Mouse (Mus musculus): ENCODE data around the gene Sema5a. TPM values are rescaled to one million over a fixed set of nuclear protein-coding genes. Genes with fewer than 3 reads are reported as not detected.

The Sema5a gene
- polyA plus RNA-seq, 1 experiment from 2014 or later, result 3.9 TPM

DNA sequence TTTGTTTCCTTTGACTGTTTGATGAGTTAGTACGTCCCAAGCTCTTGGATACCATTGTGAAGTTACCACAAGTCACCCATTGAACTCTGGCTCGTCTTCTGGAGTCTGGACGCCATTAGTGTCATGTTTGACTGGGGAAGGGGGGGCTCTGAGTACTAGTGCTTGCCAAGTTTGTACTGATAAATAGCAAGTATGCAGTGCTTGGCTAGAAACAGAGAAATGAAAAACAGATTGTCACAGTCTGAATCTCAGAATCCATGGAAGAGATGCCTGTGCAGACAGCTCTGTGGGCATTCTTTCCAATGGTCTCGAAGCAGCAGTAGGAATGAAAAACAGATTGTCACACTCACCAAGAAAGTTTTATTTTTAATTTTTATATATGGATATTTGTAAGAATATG, 411.4 kb downstream of the Sema5a start:
- no peaks in the 10 kb centered on the region for H3K9me3 ChIP-seq (replicated peaks)
- no peak overlapping the region for H3K4me3 ChIP-seq
- H3K27me3 ChIP-seq (replicated peaks), result no peaks in the 10 kb centered on the region
- no peak overlapping the region for H3K4me2 ChIP-seq
- H3K27ac ChIP-seq (ENCODE audit: poor library complexity, severe bottlenecking), result no peak overlapping the region
- no peak overlapping the region for H3K9ac ChIP-seq
- no peaks in the 10 kb centered on the region for H3K4me1 ChIP-seq (replicated peaks)
- 68% methylated on average over 4 of the region's 4 CpGs for WGBS
- no peak for ATAC-seq (ENCODE audit: insufficient number of reproducible peaks, low FRiP score)
- no peaks in the 10 kb centered on the region for H3K36me3 ChIP-seq

DNA sequence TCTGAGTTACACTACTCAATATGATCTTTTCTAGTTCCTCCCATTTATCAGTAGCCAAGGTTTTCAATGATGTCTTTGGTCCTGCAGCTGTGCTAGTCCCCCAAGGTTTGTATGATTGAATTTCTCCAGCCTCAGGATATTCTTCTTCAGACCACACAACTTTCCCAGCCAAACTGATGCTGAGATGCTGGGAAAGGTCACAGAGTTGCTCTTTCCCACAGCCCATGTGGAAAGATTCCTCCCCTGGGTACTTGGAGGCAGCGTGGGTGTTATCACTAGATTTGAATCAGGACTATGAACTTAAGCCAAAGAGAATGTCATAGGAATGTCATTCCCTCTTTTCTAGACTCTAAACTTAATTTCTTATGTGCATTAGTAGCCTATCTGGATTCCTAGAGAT, 431.8 kb downstream of the Sema5a start:
- ATAC-seq (ENCODE audit: insufficient number of reproducible peaks, low FRiP score), result no peak
- Histone ChIP-seq H3K27ac (ENCODE audit: poor library complexity, severe bottlenecking) (no peak overlapping the region), H3K9me3 (replicated peaks) (no peaks in the 10 kb centered on the region), H3K4me2 (no peak overlapping the region), H3K4me3 (no peak overlapping the region), H3K36me3 (no peaks in the 10 kb centered on the region), H3K4me1 (replicated peaks) (no peaks in the 10 kb centered on the region), H3K9ac (no peak overlapping the region), H3K27me3 (replicated peaks) (no peaks in the 10 kb centered on the region)
- WGBS, result 23% methylated on average over 1 of the region's 1 CpGs

DNA sequence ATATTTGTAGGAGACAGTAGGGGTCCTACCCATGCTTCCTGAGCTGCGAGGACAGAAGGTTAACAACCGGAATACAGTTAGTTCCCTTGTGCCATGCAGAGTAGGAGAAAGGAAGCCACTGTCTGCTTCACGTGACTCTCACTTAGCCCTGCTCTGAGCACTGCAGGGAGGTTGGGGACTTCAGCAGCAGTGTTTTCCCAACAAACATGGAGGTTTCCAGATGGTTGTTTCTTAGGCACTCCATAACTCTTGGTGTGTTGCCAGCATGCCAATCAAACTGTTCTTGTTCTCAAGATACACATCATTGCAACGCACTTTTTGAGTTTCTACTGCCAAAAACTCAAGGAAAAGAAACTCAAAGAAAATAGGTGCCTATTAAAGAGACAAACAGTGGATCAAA, 440.5 kb downstream of the Sema5a start:
- Histone ChIP-seq H3K4me1 (replicated peaks) (no peaks in the 10 kb centered on the region), H3K27ac (ENCODE audit: poor library complexity, severe bottlenecking) (no peak overlapping the region), H3K4me2 (no peak overlapping the region), H3K36me3 (no peaks in the 10 kb centered on the region), H3K27me3 (replicated peaks) (no peaks in the 10 kb centered on the region), H3K9ac (no peak overlapping the region), H3K9me3 (replicated peaks) (no peaks in the 10 kb centered on the region), H3K4me3 (no peak overlapping the region)
- WGBS, result 72% methylated on average over 4 of the region's 4 CpGs
- no peak for ATAC-seq (ENCODE audit: insufficient number of reproducible peaks, low FRiP score)

DNA sequence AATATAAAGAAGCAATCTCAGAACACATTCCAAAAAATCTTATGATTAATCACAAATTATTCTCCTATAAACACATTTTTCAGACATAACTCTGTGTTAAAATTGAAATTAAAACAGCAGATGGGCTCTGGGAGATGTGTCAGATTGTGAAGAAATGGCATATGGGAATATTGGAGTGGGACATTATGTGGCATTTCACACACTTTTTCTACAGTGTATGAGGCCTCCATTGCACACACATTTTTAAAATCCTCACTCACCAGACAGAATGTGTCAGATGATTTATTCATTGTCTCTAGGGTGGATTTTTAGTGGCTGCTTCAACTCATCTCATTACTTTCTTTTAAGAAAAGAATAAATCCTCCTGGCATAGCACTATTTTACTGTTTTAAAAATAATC, 446.4 kb downstream of the Sema5a start:
- Histone ChIP-seq H3K4me2 (no peak overlapping the region), H3K9me3 (replicated peaks) (no peaks in the 10 kb centered on the region), H3K9ac (no peak overlapping the region), H3K4me1 (replicated peaks) (no peaks in the 10 kb centered on the region), H3K27ac (ENCODE audit: poor library complexity, severe bottlenecking) (no peak overlapping the region), H3K4me3 (no peak overlapping the region), H3K27me3 (replicated peaks) (no peaks in the 10 kb centered on the region), H3K36me3 (no peaks in the 10 kb centered on the region)
- no peak for ATAC-seq (ENCODE audit: insufficient number of reproducible peaks, low FRiP score)

DNA sequence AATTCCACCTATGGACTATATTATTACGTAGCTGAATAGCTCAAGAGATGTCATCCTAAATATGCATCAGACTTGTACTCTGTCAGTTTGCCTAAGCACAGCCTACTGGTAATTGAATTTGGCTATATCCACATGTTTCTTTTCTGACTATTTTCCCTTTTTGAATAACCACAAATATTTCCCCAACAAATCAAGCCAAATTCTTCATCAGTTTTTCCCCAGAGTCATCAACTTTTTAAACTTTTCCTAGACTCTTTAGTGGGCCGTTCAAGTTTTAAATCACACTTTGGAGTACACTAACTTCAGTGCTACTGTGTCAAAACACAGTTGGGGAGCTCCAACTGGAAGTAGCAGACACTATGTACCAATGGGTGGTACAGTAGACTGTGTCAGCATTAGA, 448.4 kb downstream of the Sema5a start:
- no peak overlapping the region for H3K9ac ChIP-seq

DNA sequence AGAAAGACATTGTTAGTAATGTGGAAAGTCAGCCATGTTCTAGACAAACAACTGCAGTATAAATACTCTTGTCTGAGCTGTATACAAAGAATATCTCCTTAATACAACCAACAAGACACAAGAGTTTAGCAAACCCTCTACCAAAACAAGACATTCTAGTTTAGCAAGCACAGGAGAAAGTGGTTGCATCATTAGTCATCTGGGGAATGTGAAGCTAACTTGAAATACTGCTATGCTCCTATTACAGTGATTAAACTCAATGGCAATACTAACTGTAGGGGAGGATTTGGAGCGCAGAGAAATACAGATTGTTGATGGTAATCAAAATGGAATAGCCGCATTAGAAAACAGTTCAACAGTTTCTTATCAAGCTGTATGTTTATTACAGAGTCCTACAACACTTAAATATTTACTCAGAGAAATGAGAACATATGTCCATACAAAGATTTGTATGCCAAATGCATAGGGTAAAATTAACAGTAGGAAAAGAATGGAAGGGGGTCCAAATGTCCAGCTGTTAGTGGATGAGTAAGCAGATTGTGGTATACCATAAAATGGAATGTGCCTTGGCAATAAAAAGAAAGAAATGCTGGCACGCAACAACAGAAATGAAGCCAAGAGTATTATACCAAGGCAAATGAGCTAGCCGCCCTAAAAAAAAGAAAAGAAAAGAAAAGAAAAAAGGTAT, 472.8 kb downstream of the Sema5a start:
- no peaks in the 10 kb centered on the region for H3K36me3 ChIP-seq
- no peaks in the 10 kb centered on the region for H3K4me1 ChIP-seq (replicated peaks)
- WGBS, result 87% methylated on average over 4 of the region's 4 CpGs
- no peaks in the 10 kb centered on the region for H3K27me3 ChIP-seq (replicated peaks)
- no peak overlapping the region for H3K27ac ChIP-seq (ENCODE audit: poor library complexity, severe bottlenecking)
- H3K9ac ChIP-seq, result no peak overlapping the region
- H3K9me3 ChIP-seq (replicated peaks), result no peaks in the 10 kb centered on the region
- ATAC-seq (ENCODE audit: insufficient number of reproducible peaks, low FRiP score), result no peak
- no peak overlapping the region for H3K4me2 ChIP-seq
- H3K4me3 ChIP-seq, result no peak overlapping the region

More for the DNA sequence above, 448.4 kb downstream of the Sema5a start:
- Histone ChIP-seq H3K27me3 (replicated peaks) (no peaks in the 10 kb centered on the region), H3K4me2 (no peak overlapping the region), H3K36me3 (no peaks in the 10 kb centered on the region), H3K27ac (ENCODE audit: poor library complexity, severe bottlenecking) (no peak overlapping the region), H3K9me3 (replicated peaks) (no peaks in the 10 kb centered on the region), H3K4me3 (no peak overlapping the region), H3K4me1 (replicated peaks) (no peaks in the 10 kb centered on the region)
- WGBS, result 90% methylated on average over 2 of the region's 2 CpGs
- no peak for ATAC-seq (ENCODE audit: insufficient number of reproducible peaks, low FRiP score)

DNA sequence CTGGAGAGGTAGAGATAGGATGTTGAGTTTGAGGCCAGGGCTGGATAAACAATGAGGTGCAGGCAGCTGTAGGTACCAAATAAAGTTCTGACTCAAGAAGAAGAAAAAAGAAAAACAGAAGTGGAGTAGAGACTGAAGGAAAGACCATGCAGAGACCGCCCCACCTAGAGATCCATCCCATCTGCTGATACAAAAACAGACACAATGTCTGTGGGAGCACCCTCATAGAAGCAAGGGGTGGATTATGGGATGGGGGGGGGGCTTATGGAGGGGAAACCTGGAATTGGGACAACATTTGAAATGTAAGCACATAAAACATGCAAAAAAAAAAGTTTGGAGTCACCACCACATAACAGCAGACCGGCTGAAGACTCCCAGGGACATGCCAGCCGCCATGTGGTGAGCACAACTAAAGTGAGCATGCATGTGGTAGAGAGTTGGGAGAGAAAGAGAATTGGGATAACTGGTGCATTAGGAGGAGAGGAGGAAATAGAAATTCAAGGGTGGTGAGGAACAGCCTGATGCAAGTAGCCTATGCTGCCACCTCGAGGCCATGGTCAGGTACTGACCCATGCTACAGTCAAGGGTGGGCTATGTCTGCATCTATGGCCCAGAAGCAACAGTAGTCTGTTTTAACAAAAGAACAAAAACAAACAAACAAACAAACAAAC, 473.8 kb downstream of the Sema5a start:
- no peaks in the 10 kb centered on the region for H3K36me3 ChIP-seq
- no peak for ATAC-seq (ENCODE audit: insufficient number of reproducible peaks, low FRiP score)
- H3K4me2 ChIP-seq, result no peak overlapping the region
- H3K9ac ChIP-seq, result no peak overlapping the region
- 41% methylated on average over 4 of the region's 4 CpGs for WGBS
- no peaks in the 10 kb centered on the region for H3K9me3 ChIP-seq (replicated peaks)
- H3K4me3 ChIP-seq, result no peak overlapping the region
- no peaks in the 10 kb centered on the region for H3K4me1 ChIP-seq (replicated peaks)
- H3K27me3 ChIP-seq (replicated peaks), result no peaks in the 10 kb centered on the region
- no peak overlapping the region for H3K27ac ChIP-seq (ENCODE audit: poor library complexity, severe bottlenecking)

DNA sequence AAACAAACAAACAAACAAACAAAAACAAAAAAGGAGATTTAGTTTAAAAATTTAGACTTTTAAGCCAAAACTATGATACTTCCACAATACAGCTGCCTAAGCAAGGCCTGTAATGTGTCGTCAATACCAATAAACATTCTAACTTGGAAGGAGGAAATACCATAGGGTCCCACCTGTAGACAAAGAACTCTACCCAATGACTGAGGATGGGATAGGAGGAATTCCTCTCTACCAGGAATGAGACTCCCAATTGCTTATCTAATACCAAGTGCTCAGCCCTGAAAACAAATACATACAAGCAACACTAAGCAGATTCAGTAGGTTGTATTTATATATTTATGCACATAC, 474.3 kb downstream of the Sema5a start:
- H3K4me1 ChIP-seq (replicated peaks), result no peaks in the 10 kb centered on the region
- WGBS, result 97% methylated on average over 1 of the region's 1 CpGs
- ATAC-seq (ENCODE audit: insufficient number of reproducible peaks, low FRiP score), result no peak
- no peak overlapping the region for H3K4me2 ChIP-seq
- no peaks in the 10 kb centered on the region for H3K36me3 ChIP-seq
- no peak overlapping the region for H3K27ac ChIP-seq (ENCODE audit: poor library complexity, severe bottlenecking)
- H3K27me3 ChIP-seq (replicated peaks), result no peaks in the 10 kb centered on the region
- no peaks in the 10 kb centered on the region for H3K9me3 ChIP-seq (replicated peaks)
- no peak overlapping the region for H3K4me3 ChIP-seq
- H3K9ac ChIP-seq, result no peak overlapping the region

DNA sequence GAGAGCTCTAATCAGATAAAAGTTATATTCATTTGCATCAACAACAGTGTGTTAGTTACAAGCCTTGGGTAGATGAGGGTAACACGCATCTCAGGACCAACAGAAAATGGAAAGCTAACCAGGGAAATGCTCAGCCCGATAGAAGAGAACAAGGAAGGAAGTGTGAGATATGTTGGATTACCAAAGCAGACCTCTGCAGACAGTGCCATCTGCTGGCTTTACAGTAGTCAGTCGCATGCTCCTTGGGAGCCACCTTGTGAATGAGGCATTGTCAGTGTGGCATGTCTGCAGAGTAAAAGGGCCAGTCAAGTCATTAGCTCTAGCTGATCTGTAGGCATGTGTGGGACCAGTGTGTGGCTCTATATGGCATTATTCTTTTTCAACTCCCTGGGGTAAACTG, 486.2 kb downstream of the Sema5a start:
- 23% methylated on average over 3 of the region's 3 CpGs for WGBS
- Histone ChIP-seq H3K9ac (no peak overlapping the region), H3K4me3 (no peak overlapping the region), H3K27me3 (replicated peaks) (no peaks in the 10 kb centered on the region), H3K4me1 (replicated peaks) (no peaks in the 10 kb centered on the region), H3K4me2 (no peak overlapping the region), H3K27ac (ENCODE audit: poor library complexity, severe bottlenecking) (no peak overlapping the region), H3K9me3 (replicated peaks) (no peaks in the 10 kb centered on the region), H3K36me3 (no peaks in the 10 kb centered on the region)
- no peak for ATAC-seq (ENCODE audit: insufficient number of reproducible peaks, low FRiP score)

Other genes with a start within 250 kb of the Sema5a start
- not detected in 2 replicates for gene Tas2r119, start 67.5 kb upstream of the Sema5a start, polyA plus RNA-seq (2016; fragmentation: Nextera tagmentation; extraction: Ambion mirVana)

Data from heart, embryonic 12.5 days (tissue).